Mouse (Mus musculus) stomach, postnatal 0 days (tissue): ENCODE measurements at regions not wholly inside any gene's neighbourhood (a gene's known extent, or its start where the extent isn't known, plus 50 kb on each side); places are given as distances from the start of the nearest gene placed in this dataset.

Experiments
- CTCF ChIP-seq: IDR thresholded peaks from 2 replicates; pipeline ENCODE4 v1.5.1; 2016; ENCODE audit warnings: antibody characterized with exemption, low read depth, mild to moderate bottlenecking, moderate library complexity
- EP300 ChIP-seq: optimal IDR thresholded peaks from 2 replicates; pipeline ENCODE3; 2016; ENCODE audit warnings: antibody characterized with exemption

DNA sequence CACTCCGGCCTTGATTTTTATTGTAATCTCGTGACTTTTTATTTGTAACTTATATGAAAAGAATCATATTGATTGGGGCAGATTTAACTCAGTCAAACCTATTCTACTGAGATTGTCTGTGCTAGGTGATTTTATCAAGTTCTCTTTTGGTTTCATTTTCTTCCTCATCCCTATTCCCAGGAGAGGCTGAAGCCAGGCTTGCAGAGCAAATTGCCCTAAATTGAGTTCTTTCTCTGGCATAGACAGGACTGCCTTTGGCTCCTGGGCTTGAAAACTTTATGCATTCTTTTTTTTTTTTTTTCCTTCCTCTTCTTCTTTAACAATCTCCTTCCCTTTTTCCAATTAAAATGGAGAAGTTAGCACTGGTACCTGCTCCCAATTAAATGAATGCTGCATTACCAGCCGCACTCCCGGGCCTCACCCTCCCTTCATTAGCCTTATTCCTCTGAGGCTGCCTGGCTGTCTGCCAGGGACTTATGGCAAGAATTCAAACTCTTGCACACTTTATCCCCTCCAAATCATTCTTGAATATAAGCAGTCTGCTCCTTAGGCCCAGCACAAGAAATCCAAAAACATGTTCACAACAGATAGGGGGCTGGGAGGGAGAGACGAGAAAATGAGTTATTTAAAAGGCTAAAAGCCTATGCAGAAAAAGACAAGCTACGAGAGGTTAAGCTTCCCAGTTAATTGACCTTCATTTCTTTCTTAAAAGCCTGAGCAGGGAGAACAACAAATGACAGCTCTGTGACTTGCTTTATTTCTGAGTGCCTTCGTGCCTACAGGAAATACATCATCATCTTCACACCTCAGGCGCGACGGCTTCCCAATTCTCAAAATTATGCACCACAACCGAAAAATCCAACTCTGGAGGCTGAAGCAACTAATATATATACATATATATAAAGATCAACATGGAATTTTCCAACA lies 476.8 kb upstream of the Mms22l start:
- no peak for TF ChIP-seq CTCF
- no peak for TF ChIP-seq EP300
